Comparison of ENCODE assay signal across 8 mouse cellular contexts in genomic region chr6:31218139-31218750, GRCm38 (mm10).
DNase-seq lines count a peak whose midpoint lies in the region; ATAC-seq and TF ChIP-seq lines count a peak whose summit lies in the region.

No protein-coding gene starts in this region.

- peak overlapping the region; percentile 46 for H3K4me3 ChIP-seq in C2C12 (ENCODE audit: insufficient read depth, poor library complexity, severe bottlenecking)
- peak overlapping the region; percentile 72 for H3K4me3 ChIP-seq in embryonic facial prominence, embryonic 13.5 days
- peak overlapping the region; percentile 78 for H3K4me3 ChIP-seq in heart, embryonic 11.5 days (ENCODE audit: low read depth, low read length)
- H3K4me3 ChIP-seq in kidney, embryonic 14.5 days (ENCODE audit: low read length): peak overlapping the region; percentile 71
- peak overlapping the region; percentile 73 for H3K4me3 ChIP-seq in limb, embryonic 15.5 days
- H3K4me3 ChIP-seq in midbrain, postnatal 0 days (ENCODE audit: low read depth, low read length): peak overlapping the region; percentile 78

- H3ac ChIP-seq in C2C12 (ENCODE audit: control insufficient read depth, insufficient read length, low read depth): peak overlapping the region; percentile 70

- H3K36me3 ChIP-seq in C2C12 (ENCODE audit: control insufficient read depth, insufficient read depth): no peaks in the 10 kb centered on the region
- H3K36me3 ChIP-seq in embryonic facial prominence, embryonic 13.5 days: no peaks in the 10 kb centered on the region
- no peaks in the 10 kb centered on the region for H3K36me3 ChIP-seq in heart, embryonic 11.5 days (ENCODE audit: control insufficient read depth, insufficient read depth, low read length)
- no peaks in the 10 kb centered on the region for H3K36me3 ChIP-seq in kidney, embryonic 14.5 days (ENCODE audit: control insufficient read depth, insufficient read depth, low read length)
- H3K36me3 ChIP-seq in limb, embryonic 15.5 days: no peaks in the 10 kb centered on the region
- no peaks in the 10 kb centered on the region for H3K36me3 ChIP-seq in midbrain, postnatal 0 days (ENCODE audit: insufficient read depth, low read length)

- peaks cover 34% of the 10 kb centered on the region for H3K4me1 ChIP-seq in embryonic facial prominence, embryonic 13.5 days
- H3K4me1 ChIP-seq in heart, embryonic 11.5 days (ENCODE audit: control insufficient read depth, insufficient read depth, low read length): peaks cover 13% of the 10 kb centered on the region; the same call in 1 of the 2 replicates
- peaks cover 15% of the 10 kb centered on the region for H3K4me1 ChIP-seq in kidney, embryonic 14.5 days (ENCODE audit: control insufficient read depth, insufficient read depth, low read length)
- peaks cover 37% of the 10 kb centered on the region for H3K4me1 ChIP-seq in limb, embryonic 15.5 days
- peaks cover 9% of the 10 kb centered on the region; the same call in 1 of the 2 replicates for H3K4me1 ChIP-seq in midbrain, postnatal 0 days (ENCODE audit: insufficient read depth, low read length)

- H3K79me2 ChIP-seq in C2C12 (ENCODE audit: control insufficient read depth, insufficient read depth): peaks cover 68% of the 10 kb centered on the region

- ATAC-seq in embryonic facial prominence, embryonic 13.5 days (ENCODE audit: insufficient number of reproducible peaks, insufficient read depth, low FRiP score, low TSS enrichment, low read depth): no peak
- no peak for ATAC-seq in heart, embryonic 11.5 days (replicated peaks; ENCODE audit: insufficient number of reproducible peaks, low FRiP score, low TSS enrichment)
- no peak for ATAC-seq in kidney, embryonic 14.5 days (ENCODE audit: low FRiP score, low TSS enrichment)
- ATAC-seq in limb, embryonic 15.5 days (ENCODE audit: insufficient number of reproducible peaks, low FRiP score, low TSS enrichment, low read depth): no peak
- 0 out of 2 replicates have a peak, but pooled peaks have one; percentile 18 for ATAC-seq in midbrain, postnatal 0 days (ENCODE audit: low FRiP score)

- WGBS in embryonic facial prominence, embryonic 13.5 days: under 1% methylated on average over 40 of the region's 40 CpGs
- under 1% methylated on average over 40 of the region's 40 CpGs for WGBS in heart, embryonic 11.5 days (ENCODE audit: insufficient replicate concordance)
- WGBS in kidney, embryonic 14.5 days: 1% methylated on average over 40 of the region's 40 CpGs
- WGBS in limb, embryonic 15.5 days: under 1% methylated on average over 40 of the region's 40 CpGs
- WGBS in midbrain, postnatal 0 days: under 1% methylated on average over 40 of the region's 40 CpGs

- H3K9me3 ChIP-seq in embryonic facial prominence, embryonic 13.5 days: no peaks in the 10 kb centered on the region
- no peaks in the 10 kb centered on the region for H3K9me3 ChIP-seq in heart, embryonic 11.5 days (replicated peaks; ENCODE audit: control insufficient read depth, low read length)
- no peaks in the 10 kb centered on the region for H3K9me3 ChIP-seq in kidney, embryonic 14.5 days (ENCODE audit: control insufficient read depth, low read length)
- no peaks in the 10 kb centered on the region for H3K9me3 ChIP-seq in limb, embryonic 15.5 days
- no peaks in the 10 kb centered on the region for H3K9me3 ChIP-seq in midbrain, postnatal 0 days (ENCODE audit: low read length)

- peak; percentile 71 for DNase-seq in adrenal gland, adult 8-10 months
- peak; percentile 61 for DNase-seq in midbrain, postnatal 0 days (ENCODE audit: low spot score)
- DNase-seq in telencephalon, adult 2 months (ENCODE audit: low read depth, low spot score): peak; percentile 85

- H3K79me3 ChIP-seq in C2C12 (ENCODE audit: low read depth): peaks cover 30% of the 10 kb centered on the region

- peak overlapping the region; percentile 100 for H3K4me2 ChIP-seq in embryonic facial prominence, embryonic 13.5 days
- peak overlapping the region; percentile 100 for H3K4me2 ChIP-seq in heart, embryonic 11.5 days
- peak overlapping the region; percentile 100 for H3K4me2 ChIP-seq in kidney, embryonic 14.5 days (replicated peaks; ENCODE audit: low read depth, low read length)
- peak overlapping the region; percentile 100 for H3K4me2 ChIP-seq in limb, embryonic 15.5 days
- peak overlapping the region; percentile 99 for H3K4me2 ChIP-seq in midbrain, postnatal 0 days (ENCODE audit: low read depth, low read length, poor library complexity, severe bottlenecking)

- no peaks in the 10 kb centered on the region for H3K27me3 ChIP-seq in C2C12 (ENCODE audit: control insufficient read depth, insufficient read depth, insufficient read length)
- peaks cover 89% of the 10 kb centered on the region for H3K27me3 ChIP-seq in embryonic facial prominence, embryonic 13.5 days
- peaks cover 50% of the 10 kb centered on the region for H3K27me3 ChIP-seq in heart, embryonic 11.5 days (ENCODE audit: control insufficient read depth, insufficient read depth, low read length)
- peaks cover 75% of the 10 kb centered on the region for H3K27me3 ChIP-seq in kidney, embryonic 14.5 days (ENCODE audit: control insufficient read depth, insufficient read depth, low read length)
- peaks cover 87% of the 10 kb centered on the region for H3K27me3 ChIP-seq in limb, embryonic 15.5 days
- 0 out of 2 replicates have a peak, but pooled peaks cover 6% of the 10 kb centered on the region for H3K27me3 ChIP-seq in midbrain, postnatal 0 days (ENCODE audit: insufficient read depth, low read length)

- no peak for TF ChIP-seq CTCF in C2C12 (IDR thresholded peaks at IDR 0.05; ENCODE audit: control insufficient read depth, insufficient read depth, insufficient read length)
- TF ChIP-seq CTCF in midbrain, postnatal 0 days (IDR thresholded peaks at IDR 0.05): 0 out of 2 replicates have a peak, but pooled peaks have one; percentile 12

- no peak overlapping the region for H3K27ac ChIP-seq in embryonic facial prominence, embryonic 13.5 days
- no peak overlapping the region for H3K27ac ChIP-seq in heart, embryonic 11.5 days (ENCODE audit: low read depth, low read length)
- H3K27ac ChIP-seq in kidney, embryonic 14.5 days (ENCODE audit: low read depth, low read length): no peak overlapping the region
- no peak overlapping the region for H3K27ac ChIP-seq in limb, embryonic 15.5 days
- H3K27ac ChIP-seq in midbrain, postnatal 0 days (ENCODE audit: low read depth, low read length): peak overlapping the region; percentile 43

- H3K9ac ChIP-seq in embryonic facial prominence, embryonic 13.5 days: peak overlapping the region; percentile 51
- H3K9ac ChIP-seq in heart, embryonic 11.5 days (ENCODE audit: low read depth, low read length): 0 out of 2 replicates have a peak overlapping the region, but pooled peaks have one; percentile 13
- peak overlapping the region; percentile 40 for H3K9ac ChIP-seq in kidney, embryonic 14.5 days (ENCODE audit: low read depth, low read length)
- H3K9ac ChIP-seq in limb, embryonic 15.5 days: no peak overlapping the region
- peak overlapping the region; percentile 45 for H3K9ac ChIP-seq in midbrain, postnatal 0 days (replicated peaks; ENCODE audit: low read length, poor library complexity, severe bottlenecking)

TF ChIP-seq in C2C12, 6 proteins besides CTCF, POLR2A, EP300 and RAD21:
- TF ChIP-seq FOSL1 (IDR thresholded peaks at IDR 0.05; ENCODE audit: insufficient read depth, low read length, poor library complexity, severe bottlenecking) (no peak), MAX (IDR thresholded peaks at IDR 0.05) (no peak), MYOD1 (IDR thresholded peaks at IDR 0.05; ENCODE audit: control insufficient read depth, insufficient read length, low read depth) (no peak), CEBPB (IDR thresholded peaks at IDR 0.05; ENCODE audit: low read depth) (no peak), MYOG (IDR thresholded peaks at IDR 0.05; ENCODE audit: control insufficient read depth, extremely low read depth, insufficient read length) (no peak), USF1 (IDR thresholded peaks at IDR 0.05; ENCODE audit: low read depth) (peak; percentile 93)
